Mouse (Mus musculus) macrophage (primary cell): Measurements from ENCODE around the gene Rgs9. TPM values are rescaled to one million over a fixed set of nuclear protein-coding genes. Genes with fewer than 3 reads are reported as not detected.

Experiments
- H3K27ac ChIP-seq: fragments of 350-480 bp; formaldehyde crosslinking; 2 replicates; pipeline ENCODE4 v1.9.0; 2021
- H3K36me3 ChIP-seq: fragments of 350-480 bp; formaldehyde crosslinking; 2 replicates; pipeline ENCODE4 v1.9.0; 2021; ENCODE audit errors: inconsistent target
- H3K4me3 ChIP-seq: fragments of 350-480 bp; formaldehyde crosslinking; 2 replicates; pipeline ENCODE4 v1.9.0; 2021; ENCODE audit errors: inconsistent target
- H3K79me2 ChIP-seq: fragments of 350-480 bp; formaldehyde crosslinking; 2 replicates; pipeline ENCODE4 v1.9.0; 2021; ENCODE audit errors: inconsistent target
- WGBS: methylation state at CpG from one replicate; pipeline ENCODE4 v1.1.7; 2026; ENCODE audit warnings: inconsistent platforms; ENCODE audit not compliant: missing documents; 5-methylcytosine and 5-hydroxymethylcytosine counted together
- polyA plus RNA-seq: library from polyadenylated mRNA; stranded (reverse); fragments of 250-400 nt; gene quantifications from 3 replicates; pipeline ENCODE4 v1.2.4, GENCODE M21; 2018; ENCODE audit warnings: inconsistent platforms

Rgs9 gene
- polyA plus RNA-seq, 1 experiment from 2014 or later, result not detected

DNA sequence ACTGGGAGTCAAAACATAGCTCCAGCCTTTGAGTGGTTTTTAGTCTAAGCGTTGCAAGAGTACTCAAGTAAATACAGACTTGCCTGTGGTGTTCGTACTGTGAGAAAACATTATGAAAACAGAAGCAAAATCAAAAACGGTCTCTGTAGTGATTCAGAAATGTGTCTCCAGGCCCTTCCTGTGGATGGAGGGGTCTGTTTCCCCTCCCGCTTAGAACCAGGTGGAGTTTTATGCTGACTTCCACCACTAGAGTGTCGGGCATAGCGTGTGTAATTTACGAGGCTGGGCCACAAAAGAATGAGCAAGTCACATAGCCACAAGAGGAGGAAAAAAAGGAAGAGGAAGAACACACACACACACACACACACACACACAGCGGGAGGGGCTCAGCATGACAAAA lies 27.6 kb downstream of the Rgs9 start:
- Histone ChIP-seq H3K36me3 (no peaks in the 10 kb centered on the region), H3K79me2 (no peaks in the 10 kb centered on the region), H3K4me3 (no peak overlapping the region), H3K27ac (peak overlapping the region; percentile 63; the same call in 1 of the 2 replicates)
- WGBS, result 32% methylated on average over 8 of the region's 8 CpGs

DNA sequence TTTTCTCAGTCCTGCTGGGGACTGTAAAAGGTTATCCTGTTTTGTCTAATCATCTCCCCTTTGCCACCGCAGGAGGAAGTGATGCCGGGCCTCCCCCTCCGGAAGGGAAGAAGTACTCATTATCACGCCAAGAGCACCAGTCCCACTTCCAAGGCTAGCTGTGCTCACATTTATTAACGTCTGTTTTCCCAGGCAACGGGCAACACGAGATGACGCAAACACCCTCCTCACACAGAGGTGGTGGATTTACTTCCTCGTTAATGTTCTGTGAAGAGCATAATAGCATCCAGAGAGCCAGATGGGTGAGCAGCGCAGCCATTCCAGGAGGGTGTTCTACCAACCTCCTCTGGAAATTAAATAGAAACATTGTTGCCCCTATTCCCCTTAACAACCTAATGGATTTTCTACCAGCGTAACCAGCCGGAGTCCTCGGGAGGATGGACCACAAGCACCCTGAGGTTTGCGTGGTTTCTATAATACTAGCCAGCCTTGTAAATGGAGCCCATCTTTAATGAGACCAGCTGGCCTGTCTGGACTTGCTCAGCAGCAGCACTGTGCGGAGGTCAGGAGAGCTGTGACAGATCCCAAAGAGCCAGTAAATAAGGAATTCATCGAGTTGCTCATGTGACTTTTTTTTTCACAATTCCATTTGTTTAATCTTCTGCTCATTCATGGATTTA lies 28.1 kb downstream of the Rgs9 start:
- peak overlapping the region; percentile 63 for H3K27ac ChIP-seq
- H3K79me2 ChIP-seq, result no peaks in the 10 kb centered on the region
- WGBS, result 22% methylated on average over 16 of the region's 16 CpGs
- H3K4me3 ChIP-seq, result no peak overlapping the region
- no peaks in the 10 kb centered on the region for H3K36me3 ChIP-seq

DNA sequence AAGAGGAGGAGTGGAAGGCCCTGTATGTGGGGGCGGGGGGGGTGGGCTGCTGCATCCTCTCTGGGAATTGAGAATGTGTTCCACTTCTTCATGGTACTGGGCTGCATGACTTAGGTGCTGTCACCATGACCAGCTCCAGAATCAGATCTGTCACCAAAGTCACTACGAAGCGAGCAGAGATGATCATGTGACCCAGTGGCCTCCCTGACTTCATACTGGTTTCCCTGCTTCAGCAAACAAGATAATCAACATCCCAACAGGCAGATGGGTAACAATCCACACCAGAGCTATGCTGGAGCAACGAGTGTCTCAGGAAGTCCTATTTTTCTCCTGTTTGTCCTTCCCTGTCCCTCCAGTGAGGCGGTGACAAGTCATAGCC lies 28.7 kb downstream of the Rgs9 start:
- WGBS, result 11% methylated on average over 5 of the region's 5 CpGs
- H3K4me3 ChIP-seq, result no peak overlapping the region
- H3K27ac ChIP-seq, result peak overlapping the region; percentile 63
- H3K36me3 ChIP-seq, result no peaks in the 10 kb centered on the region
- H3K79me2 ChIP-seq, result no peaks in the 10 kb centered on the region

DNA sequence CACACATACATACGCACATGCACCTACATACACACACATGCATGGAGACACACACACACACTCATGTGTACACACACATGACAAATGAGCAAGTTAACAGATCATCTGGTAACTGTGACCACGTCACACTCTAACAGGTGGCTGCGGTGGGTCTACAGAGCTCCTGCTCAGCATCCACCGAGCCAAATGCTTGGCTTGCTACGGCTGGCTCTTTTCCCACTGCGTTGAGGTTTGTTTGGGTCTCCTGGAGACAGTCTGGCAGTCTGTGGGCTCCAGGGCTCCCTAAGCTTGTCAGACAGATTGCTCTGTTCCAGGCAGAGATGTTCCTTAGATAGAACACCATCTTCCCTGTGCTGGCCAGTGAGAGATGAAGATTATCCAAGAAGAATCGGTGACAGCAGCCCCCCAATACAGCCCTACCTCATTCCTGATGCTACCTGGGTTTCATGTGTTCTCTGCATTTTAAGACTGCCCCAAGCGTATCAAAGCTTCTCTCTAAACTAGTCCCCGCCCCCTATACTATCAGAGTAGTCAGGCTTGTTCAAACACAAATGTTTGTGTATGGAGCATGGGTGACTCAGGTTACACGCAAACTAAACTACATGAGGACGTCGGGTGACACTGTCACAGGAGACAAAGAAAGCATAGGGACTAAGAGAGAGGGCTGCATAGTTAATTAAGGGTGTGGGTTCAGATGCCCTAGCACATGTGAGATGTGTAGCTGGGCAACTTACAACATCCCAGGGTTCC lies 31.6 kb downstream of the Rgs9 start:
- Histone ChIP-seq H3K27ac (no peak overlapping the region), H3K79me2 (no peaks in the 10 kb centered on the region)
- 95% methylated on average over 12 of the region's 12 CpGs for WGBS

DNA sequence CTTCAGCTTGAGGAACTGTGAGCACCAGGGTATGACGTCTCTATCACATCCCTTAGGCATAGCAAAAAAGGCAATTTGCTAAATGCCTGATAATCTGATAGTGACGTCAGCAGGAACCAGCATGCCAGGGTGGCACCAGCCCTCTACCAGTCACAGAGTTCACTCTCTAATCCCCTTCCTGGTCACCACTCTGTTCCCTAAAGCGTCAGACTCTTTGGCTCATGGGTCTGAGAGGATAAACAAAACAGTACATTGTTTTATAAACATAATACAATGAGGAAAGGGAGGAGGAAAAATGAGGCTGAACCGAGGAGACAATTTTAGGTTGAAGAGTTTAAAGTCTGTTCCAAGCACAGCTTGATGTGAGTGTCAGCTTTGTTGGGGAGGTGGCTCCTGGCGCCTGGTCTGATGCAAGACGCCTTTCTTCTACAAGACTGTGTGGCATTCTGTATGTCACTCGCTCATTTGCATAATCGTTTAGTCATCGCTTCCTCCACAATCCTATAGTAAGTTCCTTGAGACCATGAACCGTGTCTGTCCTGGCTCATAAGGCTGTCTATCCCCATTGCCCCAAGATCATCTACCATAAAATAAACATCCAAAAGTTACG lies 33.7 kb downstream of the Rgs9 start:
- Histone ChIP-seq H3K4me3 (no peak overlapping the region), H3K36me3 (no peaks in the 10 kb centered on the region)
- 57% methylated on average over 11 of the region's 11 CpGs for WGBS

More for the DNA sequence above, 31.6 kb downstream of the Rgs9 start:
- H3K4me3 ChIP-seq, result no peak overlapping the region
- no peaks in the 10 kb centered on the region for H3K36me3 ChIP-seq

DNA sequence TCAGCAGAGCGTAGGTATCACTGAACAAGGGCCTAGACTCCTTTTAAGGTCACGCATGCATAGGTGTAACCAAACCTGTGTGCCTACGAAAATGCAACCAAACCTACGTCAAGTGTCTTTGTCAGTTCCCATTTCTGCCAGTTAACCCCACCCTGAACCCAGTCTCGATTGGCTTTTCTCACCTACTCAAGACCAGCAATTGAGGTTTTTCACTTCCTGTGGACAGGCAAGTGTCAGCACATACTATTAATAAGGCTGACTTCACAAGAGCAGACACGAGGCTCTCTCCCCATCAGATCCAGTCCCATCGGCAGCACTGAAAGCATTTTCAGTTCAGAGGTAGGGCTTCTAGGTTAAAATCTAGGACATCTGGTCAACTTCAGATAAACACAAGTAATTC lies 37.4 kb downstream of the Rgs9 start:
- 54% methylated on average over 7 of the region's 7 CpGs for WGBS

More for the DNA sequence above, 33.7 kb downstream of the Rgs9 start:
- Histone ChIP-seq H3K79me2 (no peaks in the 10 kb centered on the region), H3K27ac (no peak overlapping the region)

DNA sequence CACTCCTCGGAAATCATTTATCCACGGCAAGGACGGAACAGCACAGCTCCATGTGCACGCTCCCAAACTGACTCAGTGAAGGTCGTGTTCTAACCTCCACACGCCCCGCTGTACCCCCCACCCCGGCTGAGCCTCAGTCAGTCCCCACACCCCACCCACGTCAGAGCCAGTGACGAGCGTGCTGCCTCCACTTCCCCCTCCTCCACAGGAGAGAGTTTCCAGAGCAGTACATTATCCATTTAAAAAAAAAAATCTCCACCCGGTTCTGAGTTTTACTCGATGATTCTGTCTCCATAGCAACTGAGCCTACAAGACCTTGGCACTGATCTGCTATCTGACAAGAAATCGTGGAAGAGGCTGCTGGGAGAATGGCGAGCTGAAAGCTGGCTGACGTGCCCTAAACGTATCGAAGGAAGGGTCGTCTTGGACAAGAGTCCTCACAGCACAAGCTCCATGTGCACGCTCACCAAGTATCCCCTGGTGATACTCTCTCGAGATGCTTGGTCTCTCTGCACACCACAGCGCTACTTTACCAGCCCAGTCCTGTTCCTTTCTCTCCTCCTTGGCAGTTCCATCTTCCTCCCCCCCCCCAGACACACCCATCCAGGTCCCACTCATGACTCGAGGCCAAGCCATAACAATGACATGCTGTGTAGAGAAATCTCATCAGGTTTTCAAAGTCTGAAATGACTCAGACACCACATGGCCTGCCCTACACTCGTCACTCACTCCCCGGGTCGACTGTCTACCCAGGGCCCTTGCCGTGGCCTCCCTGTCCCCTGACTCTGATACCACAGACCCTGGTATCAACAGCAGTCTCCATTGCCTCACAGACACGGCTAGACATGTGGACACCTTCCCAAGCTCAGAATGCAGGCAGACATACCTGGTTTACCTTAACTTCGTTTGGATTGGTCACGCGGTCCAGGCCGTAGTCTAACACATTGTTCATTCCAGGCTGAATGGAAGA lies 38.7 kb downstream of the Rgs9 start:
- WGBS, result 93% methylated on average over 32 of the region's 32 CpGs
- H3K4me3 ChIP-seq, result no peak overlapping the region
- no peaks in the 10 kb centered on the region for H3K36me3 ChIP-seq
- no peaks in the 10 kb centered on the region for H3K79me2 ChIP-seq
- no peak overlapping the region for H3K27ac ChIP-seq

More for the DNA sequence above, 37.4 kb downstream of the Rgs9 start:
- Histone ChIP-seq H3K36me3 (no peaks in the 10 kb centered on the region), H3K4me3 (no peak overlapping the region), H3K79me2 (no peaks in the 10 kb centered on the region), H3K27ac (no peak overlapping the region)

DNA sequence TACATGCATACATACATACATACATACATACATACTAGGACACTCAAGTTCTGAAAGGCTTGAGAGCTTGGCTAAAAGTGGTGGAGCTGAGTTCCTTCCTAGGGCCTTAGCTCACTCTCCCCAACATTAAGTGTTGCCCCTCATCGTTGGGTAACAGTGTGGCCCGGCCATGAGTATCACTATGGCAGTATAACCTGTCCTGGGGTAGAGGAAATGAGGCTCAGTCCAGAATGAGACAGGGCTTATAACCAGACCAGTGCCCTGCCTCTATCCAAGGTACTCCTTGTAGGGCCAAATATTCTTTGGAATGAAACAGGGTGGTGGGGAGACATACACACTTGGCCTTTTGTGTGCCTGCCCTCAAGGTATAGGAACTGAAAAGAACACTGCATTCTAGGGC lies 40.1 kb downstream of the Rgs9 start:
- 88% methylated on average over 2 of the region's 2 CpGs for WGBS
- Histone ChIP-seq H3K79me2 (no peaks in the 10 kb centered on the region), H3K36me3 (no peaks in the 10 kb centered on the region), H3K27ac (no peak overlapping the region), H3K4me3 (no peak overlapping the region)

DNA sequence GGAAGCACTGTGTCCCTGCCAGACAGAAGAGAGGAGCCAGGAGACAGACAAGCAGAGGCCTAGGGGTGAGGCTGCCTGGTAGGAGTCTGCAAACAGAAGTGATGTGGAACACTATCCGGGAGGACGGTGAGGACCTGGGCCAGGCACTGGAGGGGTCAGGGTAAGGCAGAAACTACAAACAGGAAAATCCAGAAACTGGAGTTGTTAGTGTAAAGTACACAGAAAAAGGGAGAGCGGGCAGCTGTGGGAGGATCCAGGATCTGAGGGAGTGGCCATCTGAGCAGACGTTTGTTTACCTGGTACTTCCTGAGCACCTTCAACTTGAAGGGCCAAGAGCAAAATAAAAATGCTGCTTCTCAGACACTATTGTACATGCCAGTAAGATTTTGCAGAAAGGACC lies 42.9 kb downstream of the Rgs9 start:
- no peaks in the 10 kb centered on the region for H3K36me3 ChIP-seq
- WGBS, result 91% methylated on average over 4 of the region's 4 CpGs
- no peak overlapping the region for H3K27ac ChIP-seq
- H3K79me2 ChIP-seq, result no peaks in the 10 kb centered on the region
- no peak overlapping the region for H3K4me3 ChIP-seq

DNA sequence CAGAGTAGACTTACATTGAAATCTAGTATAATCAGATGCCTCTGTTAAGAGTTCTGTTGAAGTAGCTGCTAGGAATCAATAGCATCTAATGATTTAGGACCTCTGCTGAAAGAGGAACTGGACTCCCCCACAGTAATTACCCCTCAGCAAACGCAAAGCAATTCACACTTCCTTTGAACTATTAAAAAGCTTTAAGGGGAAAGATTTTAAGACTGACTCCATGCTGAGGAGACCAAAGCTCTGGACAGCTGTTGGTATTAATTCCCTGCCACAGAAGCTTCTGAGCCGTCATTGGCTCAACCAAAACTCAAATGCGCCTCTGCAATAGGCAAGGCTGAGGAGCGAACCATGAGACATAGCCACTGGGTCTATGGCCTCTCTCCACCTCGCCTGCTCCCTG lies 45.4 kb downstream of the Rgs9 start:
- Histone ChIP-seq H3K36me3 (no peaks in the 10 kb centered on the region), H3K27ac (no peak overlapping the region), H3K79me2 (no peaks in the 10 kb centered on the region), H3K4me3 (no peak overlapping the region)
- 46% methylated on average over 5 of the region's 5 CpGs for WGBS

DNA sequence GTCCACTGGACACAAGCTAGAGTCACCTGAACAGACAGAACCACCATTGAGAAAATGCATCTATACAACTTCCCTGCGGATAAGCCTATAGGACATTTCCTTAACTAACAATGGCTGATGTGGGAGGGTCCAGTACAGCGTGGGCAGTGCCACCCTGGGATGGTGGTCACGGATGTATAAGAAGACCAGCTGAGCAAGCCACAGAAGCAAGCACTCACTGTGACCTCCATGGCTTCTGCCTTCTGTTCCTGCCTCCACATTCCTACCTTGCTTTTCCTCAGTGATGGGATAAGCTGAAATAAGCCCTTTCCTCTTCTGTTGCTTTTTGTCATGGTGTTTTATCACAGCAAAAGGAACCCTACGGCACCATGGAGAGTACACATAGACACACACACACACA lies 47.4 kb downstream of the Rgs9 start:
- Histone ChIP-seq H3K27ac (no peak overlapping the region), H3K79me2 (no peaks in the 10 kb centered on the region), H3K4me3 (no peak overlapping the region), H3K36me3 (no peaks in the 10 kb centered on the region)
- WGBS, result 90% methylated on average over 4 of the region's 4 CpGs

DNA sequence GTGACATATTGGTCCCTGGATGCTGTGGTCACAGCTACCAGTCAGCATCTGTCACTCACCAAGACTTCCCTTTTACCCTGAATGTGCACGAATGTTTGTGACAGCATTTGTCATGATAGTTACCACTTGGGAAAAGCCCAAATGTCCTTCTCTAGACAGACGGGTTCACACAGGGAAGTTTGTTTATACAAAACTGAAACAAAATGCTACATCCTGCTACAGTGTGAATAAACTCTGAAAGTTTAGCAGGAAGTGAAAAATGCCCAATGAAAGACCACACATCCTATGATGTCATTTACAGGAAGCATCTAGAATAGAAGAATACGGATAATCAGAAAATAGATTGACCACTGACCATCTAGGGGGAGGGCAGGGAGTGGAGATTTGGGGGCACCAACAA lies 51.0 kb downstream of the Rgs9 start:
- WGBS, result 0% methylated on average over 3 of the region's 3 CpGs
- Histone ChIP-seq H3K36me3 (no peaks in the 10 kb centered on the region), H3K4me3 (no peak overlapping the region), H3K79me2 (no peaks in the 10 kb centered on the region), H3K27ac (no peak overlapping the region)

DNA sequence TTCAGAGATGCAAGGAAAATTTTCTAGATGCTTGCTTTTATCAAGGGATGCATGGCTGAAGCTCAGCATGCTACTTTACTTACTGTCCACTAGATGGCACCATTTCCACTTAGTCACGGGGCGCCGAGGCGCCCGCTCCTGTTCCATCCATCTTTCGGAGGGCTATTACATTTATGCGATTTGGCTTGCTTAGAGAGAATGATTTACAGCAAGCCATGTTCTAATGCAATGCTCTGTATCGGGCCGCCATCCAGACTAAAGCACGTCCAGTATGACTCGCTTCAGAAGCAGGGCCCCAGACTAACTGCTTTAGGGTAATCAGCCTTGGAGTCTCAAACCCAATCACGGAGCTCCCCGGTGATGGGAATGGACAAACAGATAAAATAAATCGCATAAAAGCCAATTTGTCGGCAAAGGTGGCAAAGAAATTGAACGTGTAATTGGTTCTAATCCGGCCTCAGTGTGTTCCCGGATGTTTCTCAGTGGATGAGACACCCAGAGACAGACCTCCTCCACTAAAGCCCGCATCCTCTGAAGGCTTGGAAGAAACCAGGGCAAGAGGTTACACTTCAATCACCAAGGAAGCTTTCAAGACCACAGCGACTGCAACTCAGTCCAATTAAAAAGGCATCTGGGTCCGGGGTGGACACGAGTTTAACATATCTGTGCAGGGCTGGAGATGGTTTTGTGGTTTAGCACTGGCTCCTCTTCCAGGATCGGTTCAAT lies 53.1 kb downstream of the Rgs9 start:
- WGBS, result 34% methylated on average over 23 of the region's 23 CpGs

DNA sequence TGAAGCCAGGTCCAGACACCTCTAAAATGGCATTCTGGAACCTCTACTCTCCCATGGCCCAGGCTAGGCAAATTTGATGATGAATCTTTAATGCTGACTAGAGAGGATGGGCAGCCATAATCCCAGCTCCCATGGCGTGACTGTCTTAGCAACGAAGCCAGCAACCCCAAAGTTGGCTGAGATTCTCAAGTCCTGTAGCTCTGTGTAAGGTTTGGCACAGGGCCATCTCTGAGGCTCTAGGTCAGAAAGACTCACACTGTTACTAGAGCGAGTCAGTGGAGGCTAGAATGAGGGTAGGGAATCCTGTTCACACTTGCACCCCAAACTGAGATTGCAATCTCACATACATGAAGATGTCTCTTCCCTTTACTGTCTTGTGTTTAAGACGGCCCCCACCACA lies 57.8 kb downstream of the Rgs9 start:
- WGBS, result 49% methylated on average over 4 of the region's 4 CpGs
- no peaks in the 10 kb centered on the region for H3K79me2 ChIP-seq
- no peak overlapping the region for H3K27ac ChIP-seq
- no peak overlapping the region for H3K4me3 ChIP-seq
- no peaks in the 10 kb centered on the region for H3K36me3 ChIP-seq

More for the DNA sequence above, 53.1 kb downstream of the Rgs9 start:
- H3K27ac ChIP-seq, result no peak overlapping the region
- H3K4me3 ChIP-seq, result no peak overlapping the region
- no peaks in the 10 kb centered on the region for H3K79me2 ChIP-seq
- H3K36me3 ChIP-seq, result no peaks in the 10 kb centered on the region
